In the genomic region with DNA sequence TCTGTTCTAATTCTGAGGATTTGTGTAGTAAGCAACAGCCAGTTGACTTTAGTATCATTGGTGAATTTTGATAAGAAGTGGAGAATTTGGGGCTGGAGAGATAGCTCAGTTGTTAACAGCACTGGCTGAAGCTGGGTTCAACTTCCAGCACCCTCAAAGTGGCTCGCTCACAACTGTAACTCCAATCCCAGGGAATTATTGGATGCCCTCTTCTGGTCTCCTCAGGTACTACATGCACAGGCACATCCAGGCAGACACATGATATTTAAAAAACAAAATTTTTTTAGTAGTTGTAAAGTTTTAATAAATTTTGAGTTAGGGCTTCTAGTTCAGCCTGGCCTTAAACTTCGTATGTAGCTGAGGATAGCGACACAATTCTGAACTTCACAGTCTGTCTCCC, we compare ENCODE assay signal across 9 mouse cellular contexts. TPM values are rescaled to one million over a fixed set of nuclear protein-coding genes. Genes with fewer than 3 reads are reported as not detected.
DNase-seq lines count a peak whose midpoint lies in the region; ATAC-seq and TF ChIP-seq lines count a peak whose summit lies in the region.
"Had no signal": no experiment of that assay in that cellular context is flagged by ENCODE, and none has a peak within 500 bp of the region (broad histone marks: within the 10 kb centered on the region; RNA-seq: fewer than 3 reads in every experiment).

No protein-coding gene starts in this region.

- H3K4me1 ChIP-seq in liver, adult 2 months (ENCODE audit: control insufficient read depth, insufficient read depth, low read length): no peaks in the 10 kb centered on the region
- H3K4me1 ChIP-seq in liver, embryonic 12.5 days: no peaks in the 10 kb centered on the region
- no peaks in the 10 kb centered on the region for H3K4me1 ChIP-seq in embryonic facial prominence, embryonic 11.5 days (ENCODE audit: control insufficient read depth, insufficient read depth, low read length)
- H3K4me1 ChIP-seq: heart, embryonic 13.5 days had no signal

- TF ChIP-seq POLR2A in liver, adult 2 months (IDR thresholded peaks at IDR 0.05; ENCODE audit: extremely low read depth, insufficient read depth, low read length): no peak

- no peaks in the 10 kb centered on the region for H3K79me2 ChIP-seq in liver, adult 2 months (ENCODE audit: control insufficient read depth, insufficient read depth, low read length)

- H3K4me3 ChIP-seq in liver, adult 2 months (ENCODE audit: insufficient read depth, low read depth, low read length): no peak overlapping the region
- no peak overlapping the region for H3K4me3 ChIP-seq in liver, embryonic 12.5 days
- no peak overlapping the region for H3K4me3 ChIP-seq in embryonic facial prominence, embryonic 11.5 days (ENCODE audit: low read depth, low read length)
- H3K4me3 ChIP-seq: heart, embryonic 13.5 days had no signal

- no peak overlapping the region for H3K4me2 ChIP-seq in liver, embryonic 12.5 days
- H3K4me2 ChIP-seq in embryonic facial prominence, embryonic 11.5 days (ENCODE audit: low read depth, low read length): no peak overlapping the region
- H3K4me2 ChIP-seq: heart, embryonic 13.5 days had no signal

- H3K9ac ChIP-seq in liver, adult 2 months (ENCODE audit: low read depth, low read length): no peak overlapping the region
- H3K9ac ChIP-seq in liver, embryonic 12.5 days: no peak overlapping the region
- no peak overlapping the region for H3K9ac ChIP-seq in embryonic facial prominence, embryonic 11.5 days (replicated peaks; ENCODE audit: low read length)
- H3K9ac ChIP-seq: heart, embryonic 13.5 days had no signal

- peak; percentile 45 to 47 for DNase-seq in cerebellum, adult 18-20 months
- no peak for DNase-seq in cerebellum, adult 11 months
- DNase-seq in liver, adult 2 months (ENCODE audit: extremely low read depth, low read depth, low spot score): peak; percentile 16
- peak; percentile 52 for DNase-seq in adipocyte (ENCODE audit: low spot score)
- peak; percentile 64 for DNase-seq in embryonic facial prominence, embryonic 11.5 days (ENCODE audit: low spot score)
- peak; percentile 18 for DNase-seq in large intestine, adult 2 months (ENCODE audit: low read depth, low spot score)
- peak; percentile 62 for DNase-seq in retina, embryonic 14.5 days (ENCODE audit: low spot score)

- WGBS in liver, adult 2 months: 67% methylated on average over 3 of the region's 3 CpGs
- WGBS in liver, embryonic 12.5 days (ENCODE audit: insufficient replicate concordance): 55% methylated on average over 3 of the region's 3 CpGs
- 49% methylated on average over 3 of the region's 3 CpGs for WGBS in embryonic facial prominence, embryonic 11.5 days
- WGBS in large intestine, adult 2 months: 54% methylated on average over 3 of the region's 3 CpGs

- peak; percentile 24; the same call in 1 of the 2 replicates for TF ChIP-seq CTCF in liver, adult 2 months (IDR thresholded peaks at IDR 0.05; ENCODE audit: low read depth, low read length)

- no peaks in the 10 kb centered on the region for H3K9me3 ChIP-seq in liver, embryonic 12.5 days (replicated peaks)
- no peaks in the 10 kb centered on the region for H3K9me3 ChIP-seq in embryonic facial prominence, embryonic 11.5 days (replicated peaks; ENCODE audit: control insufficient read depth, low read length)
- H3K9me3 ChIP-seq: heart, embryonic 13.5 days had no signal

- peaks cover 28% of the 10 kb centered on the region for H3K36me3 ChIP-seq in liver, adult 2 months (ENCODE audit: control insufficient read depth, insufficient read depth, low read length)
- peaks cover 34% of the 10 kb centered on the region for H3K36me3 ChIP-seq in liver, embryonic 12.5 days
- H3K36me3 ChIP-seq in embryonic facial prominence, embryonic 11.5 days (replicated peaks; ENCODE audit: control insufficient read depth, insufficient read depth, low read depth, low read length): no peaks in the 10 kb centered on the region

- no peaks in the 10 kb centered on the region for H3K27me3 ChIP-seq in liver, adult 2 months (ENCODE audit: control insufficient read depth, insufficient read depth, low read length)
- H3K27me3 ChIP-seq in liver, embryonic 12.5 days (replicated peaks): no peaks in the 10 kb centered on the region
- no peaks in the 10 kb centered on the region for H3K27me3 ChIP-seq in embryonic facial prominence, embryonic 11.5 days (ENCODE audit: control insufficient read depth, insufficient read depth, low read length)
- H3K27me3 ChIP-seq: heart, embryonic 13.5 days had no signal

- no peak for ATAC-seq in liver, embryonic 12.5 days
- no peak for ATAC-seq in embryonic facial prominence, embryonic 11.5 days (replicated peaks; ENCODE audit: insufficient number of reproducible peaks, low FRiP score, low TSS enrichment, low read depth)

- H3K27ac ChIP-seq in liver, adult 2 months (replicated peaks; ENCODE audit: insufficient read depth, low read depth, low read length): no peak overlapping the region
- H3K27ac ChIP-seq in liver, embryonic 12.5 days: no peak overlapping the region
- no peak overlapping the region for H3K27ac ChIP-seq in embryonic facial prominence, embryonic 11.5 days (replicated peaks; ENCODE audit: low read depth, low read length)
- H3K27ac ChIP-seq: heart, embryonic 13.5 days had no signal

RNA-seq across cellular contexts. Expression of a gene that starts 15.0 kb away (rescaled TPM):
- 0.92 and 1.5 TPM in 2 replicates for total RNA-seq in liver, adult 2 months (2014; rRNA removed)
- 0.11 and 0.20 TPM in 2 replicates for polyA plus RNA-seq in liver, adult 2 months (2012; rRNA removed)
- polyA plus RNA-seq in liver, embryonic 12.5 days (2016; fragmentation: Nextera tagmentation; extraction: Ambion mirVana): 44.5 and 45.8 TPM in 2 replicates
- polyA plus RNA-seq in embryonic facial prominence, embryonic 11.5 days (2014; fragmentation: Nextera tagmentation; extraction: Ambion mirVana): 78.2 and 97.2 TPM in 2 replicates
- 1.3 and 1.9 TPM in 2 replicates for polyA plus RNA-seq in large intestine, adult 2 months (2012; rRNA removed)

Comparison
In these comparisons a context has a peak if more than half of its experiments do, and no peak if none do; other contexts are left out.
1. RNA of a gene that starts 15.0 kb away (polyA plus RNA-seq): 78.2 to 97.2 TPM in embryonic facial prominence, embryonic 11.5 days and 44.5 to 45.8 TPM in liver, embryonic 12.5 days; 1.3 to 1.9 TPM in large intestine, adult 2 months and 0.11 to 0.20 TPM in liver, adult 2 months; every median in the first group is over 10 times any median in the second.